Mouse (Mus musculus): Measurements from ENCODE around the gene Olfr177.

The Olfr177 gene

GRCm38 (mm10) chr16:58874668-58875067 is at the start of gene Olfr177:
TSS of gene Olfr177 (minus strand) at chr16:58874768.
- no peak for DNase-seq

GRCm38 (mm10) chr16:58891963-58892362 is 17.4 kb upstream of the Olfr177 start, which contains the start of gene Olfr178:
TSS of gene Olfr178 (minus strand) at chr16:58892063.
- no peak for DNase-seq

DNA sequence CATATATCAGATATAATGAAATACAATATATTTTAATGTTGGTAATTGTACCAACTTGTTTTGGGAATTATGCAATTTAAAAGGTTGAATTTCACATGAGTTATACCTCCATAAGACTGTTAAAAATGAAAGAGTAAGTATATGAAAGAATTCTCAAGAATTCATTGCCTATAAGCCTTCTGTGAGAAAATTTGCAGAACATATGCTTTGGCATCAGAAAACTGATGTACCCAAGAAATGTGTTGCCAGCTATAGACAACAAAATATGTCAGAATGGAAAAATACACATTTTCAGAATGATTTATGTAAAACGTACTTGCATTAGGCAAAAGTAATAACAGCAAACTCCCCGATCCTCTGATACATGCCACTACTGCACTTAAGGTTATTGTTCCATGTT is 9.8 kb upstream of the Olfr177 start:
- no peak for DNase-seq

GRCm38 (mm10) chr16:58861479-58861878 is 13.1 kb downstream of the Olfr177 start:
- DNase-seq = no peak

DNA sequence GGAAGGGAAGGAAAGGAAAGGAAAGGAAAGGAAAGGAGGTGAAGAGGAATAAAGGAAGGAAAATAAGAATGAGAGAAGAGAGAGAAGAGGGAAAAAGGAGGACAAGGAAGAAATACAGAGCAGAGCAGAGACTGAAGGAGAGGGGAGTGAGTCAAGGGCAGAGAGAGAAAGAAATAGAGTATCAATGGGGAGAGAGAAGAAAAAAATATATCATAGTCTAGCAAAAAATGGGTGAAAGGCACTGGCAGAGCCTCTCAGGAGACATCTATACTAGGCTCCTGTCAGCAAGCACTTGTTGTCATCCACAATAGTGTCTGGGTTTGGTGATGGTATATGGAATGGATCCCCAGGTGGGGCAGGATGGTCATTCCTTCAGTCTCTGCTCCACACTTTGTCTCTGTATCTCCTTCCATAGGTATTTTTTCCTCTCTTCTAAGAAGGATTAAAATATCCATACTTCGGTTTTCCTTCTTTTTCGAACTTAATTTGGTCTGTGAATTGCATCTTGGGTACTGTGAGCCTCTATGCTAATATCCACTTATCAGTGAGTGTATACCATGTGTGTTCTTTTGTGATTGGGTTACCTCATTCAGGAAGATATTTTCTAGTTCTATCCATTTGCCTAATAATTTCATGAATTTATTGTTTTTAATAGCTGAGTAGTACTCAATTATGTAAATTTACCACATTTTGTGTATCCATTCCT is 14.4 kb downstream of the Olfr177 start:
- DNase-seq = no peak

DNA sequence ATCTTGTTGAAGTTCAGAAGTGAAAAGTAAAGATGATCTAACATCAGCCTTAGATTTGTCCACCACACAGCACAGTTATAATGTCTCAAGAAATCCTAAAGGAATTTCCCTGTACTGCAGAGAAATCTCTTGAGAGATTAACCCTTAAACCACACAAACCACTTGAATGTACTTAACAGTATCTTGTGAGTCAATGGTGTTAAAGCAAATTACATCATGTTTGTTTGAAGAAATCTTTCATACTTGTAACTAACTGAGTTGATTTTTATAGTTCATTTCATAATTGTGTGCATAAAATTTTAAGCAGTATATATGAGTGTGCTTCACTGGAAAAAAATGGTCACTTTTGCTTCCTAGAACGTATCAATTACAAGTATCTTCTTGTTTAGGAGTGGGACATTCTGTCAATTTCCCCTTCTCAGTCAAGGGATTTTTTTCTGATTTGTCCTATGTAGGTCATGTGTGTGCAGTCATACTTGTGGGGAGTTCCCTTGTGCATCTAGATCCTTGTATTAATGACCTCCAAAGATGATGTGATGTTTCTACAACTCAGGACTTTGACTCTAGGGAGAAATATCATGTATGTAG is 47.7 kb downstream of the Olfr177 start, which contains the start of gene Olfr175-ps1:
Gene Olfr175-ps1, minus strand, starts transcription at position 51 of the 588 bp plus-strand sequence.
- DNase-seq = no peak

Data from kidney, postnatal 10 days (tissue).